Mouse (Mus musculus) kidney, embryonic 14.5 days (tissue): ENCODE data around the gene Nkx2-1. TPM values are rescaled to one million over a fixed set of nuclear protein-coding genes. Genes with fewer than 3 reads are reported as not detected.

ENCODE experiments used
- ATAC-seq: fragments of 200-750 bp; cut with Nextera tagmentation; 2 replicates; pipeline ENCODE4 v1.8.0; 2017; ENCODE audit warnings: moderate number of reproducible peaks, mild to moderate bottlenecking, moderate TSS enrichment, moderate library complexity; ENCODE audit not compliant: low FRiP score, low TSS enrichment
- H3K27ac ChIP-seq: fragments of 300-500 bp; sonication (generic); 2 replicates; pipeline ENCODE4 v1.5.1; 2014; ENCODE audit warnings: low read depth, mild to moderate bottlenecking, low read length, moderate library complexity, mixed read lengths
- H3K27me3 ChIP-seq: fragments of 300-500 bp; sonication (generic); 2 replicates; pipeline ENCODE4 v1.6.1; 2014; ENCODE audit warnings: mild to moderate bottlenecking, low read length; ENCODE audit not compliant: control insufficient read depth, insufficient read depth
- H3K36me3 ChIP-seq: fragments of 300-500 bp; sonication (generic); 2 replicates; pipeline ENCODE4 v1.6.1; 2014; ENCODE audit warnings: low read length, mixed read lengths; ENCODE audit not compliant: control insufficient read depth, insufficient read depth
- H3K4me1 ChIP-seq: fragments of 300-500 bp; sonication (generic); 2 replicates; pipeline ENCODE4 v1.6.1; 2014; ENCODE audit warnings: low read length, mixed read lengths; ENCODE audit not compliant: control insufficient read depth, insufficient read depth
- H3K4me2 ChIP-seq: fragments of 300-500 bp; sonication (generic); replicated peaks from 2 replicates; pipeline ENCODE4 v1.6.1; 2014; ENCODE audit warnings: low read depth, mild to moderate bottlenecking, low read length
- H3K4me3 ChIP-seq: fragments of 300-500 bp; sonication (generic); 2 replicates; pipeline ENCODE4 v1.5.1; 2014; ENCODE audit warnings: mild to moderate bottlenecking, low read length
- H3K9ac ChIP-seq: fragments of 300-500 bp; sonication (generic); 2 replicates; pipeline ENCODE4 v1.6.1; 2014; ENCODE audit warnings: low read depth, mild to moderate bottlenecking, low read length, moderate library complexity
- H3K9me3 ChIP-seq: fragments of 300-500 bp; sonication (generic); 2 replicates; pipeline ENCODE4 v1.6.1; 2016; ENCODE audit warnings: low read length; ENCODE audit not compliant: control insufficient read depth
- WGBS: fragments of 180-500 bp; shearing (Covaris S2); extraction: QIAGEN DNeasy Blood & Tissue Kit; methylation state at CpG from one replicate; pipeline ENCODE4 v1.1.7; 2014; 5-methylcytosine and 5-hydroxymethylcytosine counted together
- polyA plus RNA-seq: library from polyadenylated mRNA; unstranded; fragments of >200 nt; fragmentation: Nextera tagmentation; extraction: Ambion mirVana; gene quantifications from 2 replicates; pipeline ENCODE4 v1.2.1, GENCODE M21; 2014

Nkx2-1 gene
- polyA plus RNA-seq, 1 experiment from 2014 or later: not detected

- H3K27ac ChIP-seq: no peak overlapping the region
- H3K36me3 ChIP-seq: no peaks in the 10 kb centered on the region
- no peaks in the 10 kb centered on the region for H3K9me3 ChIP-seq
- H3K9ac ChIP-seq: no peak overlapping the region
- H3K4me2 ChIP-seq: peak overlapping the region; percentile 36
- peaks cover 7% of the 10 kb centered on the region; the same call in 1 of the 2 replicates for H3K4me1 ChIP-seq
- no peak for ATAC-seq
- WGBS: under 1% methylated on average over 60 of the region's 62 CpGs
- peak overlapping the region; percentile 27 for H3K4me3 ChIP-seq
- peaks cover 95% of the 10 kb centered on the region for H3K27me3 ChIP-seq
These were observed 1.9 kb downstream of the Nkx2-1 start for GRCm38 (mm10) chr12:56534651-56535326.

- ATAC-seq: no peak
- peaks cover 95% of the 10 kb centered on the region for H3K27me3 ChIP-seq
- H3K4me3 ChIP-seq: peak overlapping the region; percentile 27
- H3K9me3 ChIP-seq: no peaks in the 10 kb centered on the region
- H3K4me2 ChIP-seq: peak overlapping the region; percentile 36
- H3K4me1 ChIP-seq: peaks cover 7% of the 10 kb centered on the region; the same call in 1 of the 2 replicates
- H3K27ac ChIP-seq: no peak overlapping the region
- no peaks in the 10 kb centered on the region for H3K36me3 ChIP-seq
- under 1% methylated on average over 23 of the region's 24 CpGs for WGBS
- no peak overlapping the region for H3K9ac ChIP-seq
These were observed 2.4 kb downstream of the Nkx2-1 start for GRCm38 (mm10) chr12:56534311-56534650.

- H3K27ac ChIP-seq: no peak overlapping the region
- H3K9ac ChIP-seq: no peak overlapping the region
- H3K4me3 ChIP-seq: peak overlapping the region; percentile 27; the same call in 1 of the 2 replicates
- no peak for ATAC-seq
- under 1% methylated on average over 54 of the region's 54 CpGs for WGBS
- H3K4me1 ChIP-seq: peaks cover 7% of the 10 kb centered on the region; the same call in 1 of the 2 replicates
- no peaks in the 10 kb centered on the region for H3K36me3 ChIP-seq
- H3K4me2 ChIP-seq: no peak overlapping the region; the same call in 1 of the 2 replicates
- peaks cover 95% of the 10 kb centered on the region for H3K27me3 ChIP-seq
- no peaks in the 10 kb centered on the region for H3K9me3 ChIP-seq
These were observed 3.0 kb downstream of the Nkx2-1 start for GRCm38 (mm10) chr12:56533501-56534310.

- ATAC-seq: peak; percentile 9; the same call in 1 of the 2 replicates
- H3K4me2 ChIP-seq: no peak overlapping the region; the same call in 1 of the 2 replicates
- H3K9me3 ChIP-seq: no peaks in the 10 kb centered on the region
- under 1% methylated on average over 46 of the region's 50 CpGs for WGBS
- H3K27me3 ChIP-seq: peaks cover 95% of the 10 kb centered on the region
- peaks cover 7% of the 10 kb centered on the region; the same call in 1 of the 2 replicates for H3K4me1 ChIP-seq
- no peak overlapping the region for H3K9ac ChIP-seq
- H3K4me3 ChIP-seq: peak overlapping the region; percentile 6; the same call in 1 of the 2 replicates
- H3K36me3 ChIP-seq: no peaks in the 10 kb centered on the region
- H3K27ac ChIP-seq: no peak overlapping the region
These were observed 3.7 kb downstream of the Nkx2-1 start for GRCm38 (mm10) chr12:56532986-56533495.

- 2% methylated on average over 4 of the region's 4 CpGs for WGBS
These were observed 4.6 kb downstream of the Nkx2-1 start for GRCm38 (mm10) chr12:56532142-56532541.

GRCm38 (mm10) chr12:56531051-56531620 is 5.6 kb downstream of the Nkx2-1 start:
- Histone ChIP-seq H3K4me2 (no peak overlapping the region), H3K27me3 (peaks cover 95% of the 10 kb centered on the region), H3K27ac (no peak overlapping the region), H3K9me3 (no peaks in the 10 kb centered on the region), H3K4me1 (peaks cover 7% of the 10 kb centered on the region; the same call in 1 of the 2 replicates), H3K9ac (no peak overlapping the region), H3K36me3 (no peaks in the 10 kb centered on the region), H3K4me3 (no peak overlapping the region)
- WGBS: 2% methylated on average over 3 of the region's 3 CpGs
- no peak for ATAC-seq

More at GRCm38 (mm10) chr12:56532142-56532541, 4.6 kb downstream of the Nkx2-1 start:
- Histone ChIP-seq H3K9me3 (no peaks in the 10 kb centered on the region), H3K4me2 (no peak overlapping the region), H3K27me3 (peaks cover 95% of the 10 kb centered on the region), H3K4me1 (peaks cover 7% of the 10 kb centered on the region; the same call in 1 of the 2 replicates), H3K9ac (no peak overlapping the region), H3K4me3 (no peak overlapping the region), H3K27ac (no peak overlapping the region), H3K36me3 (no peaks in the 10 kb centered on the region)
- ATAC-seq: no peak

GRCm38 (mm10) chr12:56529931-56530330 is 6.8 kb downstream of the Nkx2-1 start:
- Histone ChIP-seq H3K27ac (no peak overlapping the region), H3K9ac (no peak overlapping the region), H3K4me3 (no peak overlapping the region), H3K4me1 (peaks cover 6% of the 10 kb centered on the region; the same call in 1 of the 2 replicates), H3K9me3 (no peaks in the 10 kb centered on the region), H3K27me3 (peaks cover 93% of the 10 kb centered on the region), H3K4me2 (no peak overlapping the region), H3K36me3 (no peaks in the 10 kb centered on the region)
- 1% methylated on average over 3 of the region's 3 CpGs for WGBS
- no peak for ATAC-seq

GRCm38 (mm10) chr12:56528881-56529681 is 7.6 kb downstream of the Nkx2-1 start:
- Histone ChIP-seq H3K4me2 (no peak overlapping the region), H3K9ac (no peak overlapping the region), H3K9me3 (no peaks in the 10 kb centered on the region), H3K27me3 (peaks cover 93% of the 10 kb centered on the region), H3K4me3 (no peak overlapping the region), H3K36me3 (no peaks in the 10 kb centered on the region), H3K4me1 (no peaks in the 10 kb centered on the region), H3K27ac (no peak overlapping the region)
- WGBS: 2% methylated on average over 36 of the region's 36 CpGs
- no peak for ATAC-seq
